Mouse (Mus musculus) forebrain, embryonic 14.5 days (tissue): ENCODE results near the gene Mob3a. TPM values are rescaled to one million over a fixed set of nuclear protein-coding genes. Genes with fewer than 3 reads are reported as not detected.

Experiments
- ATAC-seq: fragments of 200-750 bp; cut with Nextera tagmentation; 2 replicates; pipeline ENCODE4 v1.8.0; 2017; ENCODE audit warnings: mild to moderate bottlenecking, moderate library complexity
- DNase-seq: peaks from one replicate; pipeline ENCODE4 v3.0.0-alpha.2; 2015; ENCODE audit warnings: low spot score
- H3K27ac ChIP-seq: fragments of 300-500 bp; sonication (generic); 2 replicates; pipeline ENCODE4 v1.5.1; 2014; ENCODE audit warnings: low read depth, mild to moderate bottlenecking, control low read depth, low read length, moderate library complexity
- H3K27me3 ChIP-seq: fragments of 300-500 bp; sonication (generic); replicated peaks from 2 replicates; pipeline ENCODE4 v1.6.1; 2014; ENCODE audit warnings: low read length, control low read depth, mixed read lengths; ENCODE audit not compliant: control insufficient read depth, insufficient read depth
- H3K36me3 ChIP-seq: fragments of 300-500 bp; sonication (generic); 2 replicates; pipeline ENCODE4 v1.6.1; 2014; ENCODE audit warnings: low read length, control low read depth; ENCODE audit not compliant: control insufficient read depth, insufficient read depth
- H3K4me1 ChIP-seq: fragments of 300-500 bp; sonication (generic); 2 replicates; pipeline ENCODE4 v1.6.1; 2014; ENCODE audit warnings: antibody characterized with exemption, low read length, control low read depth; ENCODE audit not compliant: control insufficient read depth, insufficient read depth
- H3K4me2 ChIP-seq: fragments of 300-500 bp; sonication (generic); 2 replicates; pipeline ENCODE4 v1.6.1; 2014; ENCODE audit warnings: mild to moderate bottlenecking, control low read depth, low read length
- H3K4me3 ChIP-seq: fragments of 300-500 bp; sonication (generic); 2 replicates; pipeline ENCODE4 v1.5.1; 2014; ENCODE audit warnings: low read depth, low read length, control low read depth
- H3K9ac ChIP-seq: fragments of 300-500 bp; sonication (generic); 2 replicates; pipeline ENCODE4 v1.6.1; 2014; ENCODE audit warnings: mild to moderate bottlenecking, low read length, control low read depth, moderate library complexity
- H3K9me3 ChIP-seq: fragments of 300-500 bp; sonication (generic); replicated peaks from 2 replicates; pipeline ENCODE4 v1.6.1; 2016; ENCODE audit warnings: low read length, control low read depth, mixed read lengths; ENCODE audit not compliant: control insufficient read depth
- WGBS: fragments of 180-500 bp; shearing (Covaris S2); extraction: QIAGEN DNeasy Blood & Tissue Kit; methylation state at CpG from one replicate; pipeline ENCODE4 v1.1.7; 2014; 5-methylcytosine and 5-hydroxymethylcytosine counted together
- polyA plus RNA-seq: library from polyadenylated mRNA; unstranded; fragments of >200 nt; fragmentation: Nextera tagmentation; extraction: Ambion mirVana; gene quantifications from 2 replicates; pipeline ENCODE4 v1.2.1, GENCODE M21; 2014

Mob3a gene
- polyA plus RNA-seq, 1 experiment from 2014 or later: 35.7 TPM

DNA sequence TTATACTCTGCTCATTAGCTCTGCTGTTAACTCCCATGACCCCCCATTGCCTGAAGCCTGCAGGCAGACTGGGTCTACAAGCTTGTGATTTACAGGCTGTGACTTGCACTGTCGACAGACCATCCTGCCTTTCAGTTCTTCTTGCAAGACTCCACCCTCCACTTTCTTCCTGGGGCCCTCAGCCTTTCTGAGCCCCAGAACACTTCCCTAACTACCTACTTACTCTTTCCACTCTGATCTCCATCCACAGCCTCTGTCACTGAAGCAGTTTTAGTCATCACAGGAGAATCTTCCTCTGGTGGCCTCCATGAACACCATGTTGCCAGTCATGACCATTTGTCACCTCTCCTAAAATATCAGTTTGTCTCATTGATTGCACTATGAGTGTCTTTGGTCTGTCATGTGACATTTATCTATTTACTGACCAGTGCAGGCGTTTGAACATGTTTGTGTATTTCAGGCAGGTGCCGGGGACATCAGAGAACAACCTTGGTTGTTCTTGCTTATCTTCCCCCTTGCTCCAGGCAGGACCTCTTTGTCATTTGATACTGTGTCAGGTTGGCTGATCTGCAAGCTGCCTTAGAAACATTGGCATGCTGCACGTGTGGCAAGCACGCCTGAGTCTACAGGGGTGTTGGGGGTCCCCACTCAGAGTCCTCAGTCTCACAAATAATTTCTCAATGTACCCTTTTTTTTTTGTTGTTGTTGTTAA, 38.1 kb downstream of the Mob3a start:
- no peak overlapping the region for H3K4me2 ChIP-seq
- no peak overlapping the region for H3K4me3 ChIP-seq
- 60% methylated on average over 5 of the region's 5 CpGs for WGBS
- peaks cover 34% of the 10 kb centered on the region for H3K36me3 ChIP-seq
- no peaks in the 10 kb centered on the region for H3K27me3 ChIP-seq
- no peak overlapping the region for H3K27ac ChIP-seq
- no peaks in the 10 kb centered on the region for H3K9me3 ChIP-seq
- no peak overlapping the region for H3K9ac ChIP-seq
- H3K4me1 ChIP-seq: no peaks in the 10 kb centered on the region; the same call in 1 of the 2 replicates
- ATAC-seq (no peak), DNase-seq (no peak)

DNA sequence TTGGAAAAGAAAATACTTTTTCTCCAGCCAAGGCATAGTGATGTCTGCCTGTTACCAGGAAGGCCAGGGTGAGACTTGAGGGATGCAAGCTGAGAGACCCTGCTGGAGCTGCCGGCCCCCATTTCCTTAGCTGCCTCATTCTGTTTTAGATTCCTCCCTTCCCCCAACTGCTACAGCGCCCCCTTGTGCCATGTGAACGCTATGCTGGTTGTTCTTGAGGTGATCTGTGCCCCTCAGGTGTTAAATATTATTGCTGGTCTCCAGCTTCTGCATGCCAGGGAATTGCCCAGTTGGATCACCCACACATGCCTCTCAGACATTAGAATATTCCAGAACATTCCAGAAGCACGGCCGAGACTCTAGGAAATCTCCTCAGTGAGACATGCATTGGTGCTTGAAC, 40.6 kb downstream of the Mob3a start:
- Histone ChIP-seq H3K9me3 (no peaks in the 10 kb centered on the region), H3K27ac (no peak overlapping the region), H3K27me3 (no peaks in the 10 kb centered on the region), H3K36me3 (peaks cover 9% of the 10 kb centered on the region), H3K4me1 (no peaks in the 10 kb centered on the region; the same call in 1 of the 2 replicates), H3K4me3 (no peak overlapping the region), H3K9ac (no peak overlapping the region), H3K4me2 (no peak overlapping the region)
- WGBS: 29% methylated on average over 5 of the region's 5 CpGs
- DNase-seq (peak; percentile 31), ATAC-seq (no peak)

DNA sequence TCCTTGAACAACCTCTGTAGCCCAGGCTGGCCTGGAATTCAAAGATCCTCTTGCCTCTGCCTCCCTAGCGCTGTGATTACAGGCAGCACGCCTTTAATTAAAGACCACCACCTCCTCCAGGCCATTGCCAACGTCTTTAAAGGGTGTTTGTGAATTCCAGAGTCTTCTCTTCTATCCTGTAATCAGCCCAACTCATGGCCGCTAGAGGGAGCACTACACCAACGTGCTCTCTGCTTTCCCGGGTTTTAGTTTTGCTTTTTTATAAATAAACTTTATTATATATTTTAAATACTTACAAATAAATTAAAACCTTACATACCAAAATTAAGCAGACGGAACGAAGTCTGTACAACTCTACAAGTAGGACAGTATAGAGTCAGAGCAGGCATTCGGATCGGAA, 42.6 kb downstream of the Mob3a start:
- DNase-seq: peak; percentile 86
- no peaks in the 10 kb centered on the region for H3K9me3 ChIP-seq
- H3K4me1 ChIP-seq: peaks cover 8% of the 10 kb centered on the region
- no peaks in the 10 kb centered on the region for H3K27me3 ChIP-seq
- H3K36me3 ChIP-seq: no peaks in the 10 kb centered on the region
- H3K4me2 ChIP-seq: peak overlapping the region; percentile 33
- WGBS: 7% methylated on average over 10 of the region's 10 CpGs
- H3K9ac ChIP-seq: no peak overlapping the region
- ATAC-seq: no peak
- 0 out of 2 replicates have a peak overlapping the region, but pooled peaks have one; percentile 11 for H3K4me3 ChIP-seq
- no peak overlapping the region for H3K27ac ChIP-seq

DNA sequence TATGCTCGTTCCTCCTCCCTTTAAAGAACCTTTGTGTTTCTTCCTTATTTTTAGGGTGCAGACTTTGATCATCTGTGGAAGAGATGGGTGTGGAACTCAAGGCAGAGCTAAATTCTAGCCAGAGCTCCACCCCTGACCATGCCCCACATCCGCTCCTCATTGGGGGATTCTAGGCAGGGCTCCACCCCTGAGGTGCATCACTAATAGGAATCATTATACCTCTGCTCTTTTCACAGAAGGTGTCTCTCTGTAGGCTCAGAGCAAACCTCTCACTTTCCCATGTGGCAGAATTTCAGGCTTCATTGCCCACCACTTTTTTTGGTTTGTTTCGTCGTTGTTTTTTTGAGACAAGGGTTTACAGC, 43.0 kb downstream of the Mob3a start:
- Histone ChIP-seq H3K9ac (no peak overlapping the region), H3K36me3 (no peaks in the 10 kb centered on the region), H3K27ac (no peak overlapping the region), H3K9me3 (no peaks in the 10 kb centered on the region), H3K4me2 (no peak overlapping the region), H3K4me3 (no peak overlapping the region), H3K4me1 (peaks cover 8% of the 10 kb centered on the region), H3K27me3 (no peaks in the 10 kb centered on the region)
- 78% methylated on average over 4 of the region's 4 CpGs for WGBS
- ATAC-seq (no peak), DNase-seq (no peak)

DNA sequence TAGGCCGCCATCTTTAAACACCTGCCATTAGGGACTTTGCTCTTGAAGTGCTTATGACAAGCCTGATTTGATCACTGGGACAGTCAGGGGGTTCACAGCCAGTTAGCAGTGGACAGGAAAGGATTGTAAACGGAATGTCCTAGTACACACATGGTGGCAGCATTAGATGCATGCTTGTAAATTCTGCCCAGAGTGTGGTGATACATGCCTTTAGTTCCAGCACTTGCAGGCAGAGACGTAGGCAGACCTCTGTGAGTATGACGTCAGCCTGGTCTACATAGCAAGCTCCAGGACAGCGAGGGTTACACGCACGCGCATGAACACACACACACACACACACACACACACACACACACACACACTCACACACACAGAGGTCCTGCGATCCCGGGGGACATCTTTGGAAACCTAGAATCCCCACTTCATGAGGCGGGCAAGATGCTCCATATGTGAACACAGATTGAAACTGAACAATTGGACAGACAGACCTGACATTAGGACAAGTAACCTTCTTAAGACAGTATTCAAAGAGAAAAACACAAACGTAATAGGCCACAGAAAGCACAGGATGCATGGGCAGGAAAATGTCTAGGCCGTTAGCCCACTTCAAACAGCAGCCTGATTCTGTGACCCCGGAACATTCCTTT, 43.5 kb downstream of the Mob3a start:
- Histone ChIP-seq H3K9me3 (no peaks in the 10 kb centered on the region), H3K27ac (no peak overlapping the region), H3K4me1 (peaks cover 8% of the 10 kb centered on the region), H3K36me3 (no peaks in the 10 kb centered on the region), H3K4me3 (no peak overlapping the region), H3K27me3 (no peaks in the 10 kb centered on the region), H3K4me2 (no peak overlapping the region), H3K9ac (no peak overlapping the region)
- no peak for ATAC-seq
- 89% methylated on average over 14 of the region's 14 CpGs for WGBS
- DNase-seq: no peak

DNA sequence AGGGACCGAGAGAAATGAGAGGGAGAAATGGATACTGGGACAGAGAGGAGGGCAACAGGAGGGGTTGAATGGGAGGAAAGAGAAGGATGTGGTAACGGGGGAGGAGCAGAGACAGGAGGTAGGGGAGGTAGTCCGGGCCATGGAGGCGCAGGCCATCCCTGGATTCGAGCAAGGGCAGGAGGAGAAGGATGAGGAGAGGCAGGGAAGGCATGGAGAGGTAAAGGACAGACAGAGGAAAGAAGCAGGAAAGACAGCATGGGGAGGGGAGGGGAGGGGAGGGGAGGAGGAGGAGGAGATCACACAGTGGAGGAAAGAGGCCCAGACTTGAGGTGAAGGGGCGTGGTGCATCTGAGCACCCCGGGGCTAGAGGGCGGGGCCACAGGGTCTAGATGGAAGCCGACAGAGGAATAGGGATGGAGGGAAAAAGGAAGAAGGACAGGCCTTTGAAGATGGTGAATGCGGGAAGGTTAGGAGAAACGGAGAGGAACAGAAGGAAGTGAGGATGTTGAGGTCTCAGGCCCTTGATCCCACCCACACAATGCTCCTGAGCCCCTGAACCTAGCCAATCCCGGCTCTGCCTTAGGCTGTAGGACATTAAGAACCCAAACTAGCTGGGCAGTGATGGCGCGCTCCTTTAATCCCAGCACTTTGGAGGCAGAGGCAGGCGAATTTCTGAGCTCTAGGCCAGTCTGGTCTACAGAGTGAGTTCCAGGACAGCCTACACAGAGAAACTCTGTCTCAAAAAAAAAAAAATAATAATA, 44.7 kb downstream of the Mob3a start, which contains the start of gene Btbd2:
Gene Btbd2, minus strand, starts transcription at position 209 of the 761 bp plus-strand sequence.
- Histone ChIP-seq H3K4me1 (peaks cover 8% of the 10 kb centered on the region), H3K27ac (peak within 1 kb of the TSS; percentile 93), H3K36me3 (peaks cover 3% of the 10 kb centered on the region; the same call in 1 of the 2 replicates), H3K4me2 (peak within 1 kb of the TSS; percentile 92), H3K9me3 (no peaks in the 10 kb centered on the region), H3K27me3 (no peaks in the 10 kb centered on the region), H3K4me3 (peak within 1 kb of the TSS; percentile 90), H3K9ac (peak within 1 kb of the TSS; percentile 96)
- 23% methylated on average over 15 of the region's 15 CpGs for WGBS
- DNase-seq (no peak), ATAC-seq (peak; percentile 38; the same call in 1 of the 2 replicates)

DNA sequence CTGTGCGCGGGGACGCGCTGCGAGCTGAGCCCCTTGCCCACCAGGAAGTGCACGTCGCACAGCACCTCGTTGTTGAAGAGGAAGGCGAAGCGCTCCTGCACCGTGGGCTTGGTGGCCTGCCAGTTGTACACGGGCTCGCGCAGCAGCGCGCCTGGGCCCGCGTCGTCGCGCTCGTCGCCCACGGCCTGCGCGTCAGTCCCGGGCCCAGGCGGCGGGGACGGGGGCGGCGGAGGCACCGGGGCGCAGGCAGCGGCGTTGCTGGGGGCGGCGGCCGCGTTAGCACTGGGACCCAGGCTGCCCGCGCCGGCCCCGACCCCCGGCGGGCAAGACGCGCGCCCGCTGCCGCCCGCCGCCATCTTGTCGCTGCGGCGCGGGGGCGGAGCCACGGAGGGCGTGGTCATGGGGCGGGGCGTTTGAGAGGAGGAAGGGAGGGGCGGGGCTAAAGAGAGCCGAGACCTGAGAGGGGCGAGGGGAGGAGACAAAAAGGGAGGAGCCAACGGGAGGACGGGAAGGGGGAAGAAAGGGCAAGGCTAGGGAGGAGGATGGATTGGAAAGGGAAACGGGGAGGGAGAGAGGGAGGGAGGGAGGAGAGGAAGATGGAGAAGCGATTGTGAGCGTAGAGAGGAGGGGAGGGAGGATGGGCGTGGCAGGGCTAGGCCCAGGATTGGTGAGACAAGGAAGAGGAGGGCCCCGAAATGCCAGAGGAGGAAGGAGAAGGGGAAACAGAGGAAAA, 45.5 kb downstream of the Mob3a start:
- ATAC-seq (peak; percentile 87), DNase-seq (peak; percentile 99)
- peaks cover 8% of the 10 kb centered on the region for H3K4me1 ChIP-seq
- H3K9ac ChIP-seq: peak overlapping the region; percentile 96
- peaks cover 3% of the 10 kb centered on the region; the same call in 1 of the 2 replicates for H3K36me3 ChIP-seq
- peak overlapping the region; percentile 92 for H3K4me2 ChIP-seq
- no peaks in the 10 kb centered on the region for H3K9me3 ChIP-seq
- peak overlapping the region; percentile 90 for H3K4me3 ChIP-seq
- no peaks in the 10 kb centered on the region for H3K27me3 ChIP-seq
- under 1% methylated on average over 71 of the region's 72 CpGs for WGBS
- peak overlapping the region; percentile 93 for H3K27ac ChIP-seq

DNA sequence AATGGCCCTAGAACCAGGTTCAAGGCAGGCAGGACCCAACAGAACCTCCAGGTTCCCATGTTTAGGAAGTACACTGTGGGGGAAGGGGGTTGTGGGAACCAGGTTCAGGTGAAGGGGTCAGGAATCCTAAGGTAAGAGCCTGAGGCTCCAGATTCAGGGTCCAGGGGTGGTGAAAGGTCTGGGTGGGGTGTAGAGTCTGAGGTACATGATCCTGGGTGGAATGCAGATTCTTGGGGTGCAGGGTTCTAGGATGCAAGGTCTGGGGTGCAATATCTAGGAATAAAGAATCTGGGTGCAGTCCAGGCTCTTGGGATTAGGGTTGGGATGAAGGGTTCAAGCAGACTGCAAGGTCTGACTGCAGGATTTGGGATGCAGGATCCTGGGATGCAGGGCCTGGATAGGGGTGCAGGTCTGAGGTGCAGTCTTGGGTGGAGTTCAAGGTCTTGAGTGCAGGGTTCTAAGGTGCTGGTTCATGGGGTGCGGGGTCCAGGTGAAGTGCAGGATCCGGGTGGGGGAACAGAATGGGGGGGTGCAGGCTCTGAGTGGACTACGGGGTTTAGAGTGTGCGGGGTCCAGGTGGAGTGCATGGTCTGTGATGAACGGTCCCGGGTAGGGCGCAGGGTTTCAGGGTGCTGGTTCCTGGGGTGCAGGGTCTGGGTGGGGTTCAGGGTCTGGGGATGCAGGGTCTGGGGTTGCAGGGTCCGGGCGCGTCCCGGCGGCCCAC, 46.2 kb downstream of the Mob3a start:
- ATAC-seq: peak; percentile 45

More for the DNA sequence above, 46.2 kb downstream of the Mob3a start:
- H3K27ac ChIP-seq: peak overlapping the region; percentile 93
- peak overlapping the region; percentile 92 for H3K4me2 ChIP-seq
- H3K9me3 ChIP-seq: no peaks in the 10 kb centered on the region
- no peaks in the 10 kb centered on the region for H3K27me3 ChIP-seq
- peak overlapping the region; percentile 96 for H3K9ac ChIP-seq
- peaks cover 3% of the 10 kb centered on the region; the same call in 1 of the 2 replicates for H3K36me3 ChIP-seq
- no peak for DNase-seq
- peaks cover 8% of the 10 kb centered on the region for H3K4me1 ChIP-seq
- WGBS: 4% methylated on average over 10 of the region's 12 CpGs
- peak overlapping the region; percentile 90 for H3K4me3 ChIP-seq
